Mouse (Mus musculus) liver, adult 2 months (tissue): ENCODE results near the gene Smug1. TPM values are rescaled to one million over a fixed set of nuclear protein-coding genes. Genes with fewer than 3 reads are reported as not detected.

Experiments used
- DNase-seq: peaks from one replicate; pipeline ENCODE4 v3.0.0-alpha.2; 2011; ENCODE audit warnings: low read depth, low spot score; ENCODE audit errors: extremely low read depth
- H3K27ac ChIP-seq: fragments of 200-500 bp; replicated peaks from 2 replicates; pipeline ENCODE4 v1.5.1; 2012; ENCODE audit warnings: low read depth, mild to moderate bottlenecking, control low read depth, inconsistent platforms, low read length; ENCODE audit not compliant: insufficient read depth
- H3K27me3 ChIP-seq: fragments of 200-500 bp; 2 replicates; pipeline ENCODE4 v1.6.1; 2012; ENCODE audit warnings: mild to moderate bottlenecking, moderate library complexity, low read length, inconsistent platforms; ENCODE audit not compliant: control insufficient read depth, insufficient read depth
- H3K36me3 ChIP-seq: fragments of 200-500 bp; 2 replicates; pipeline ENCODE4 v1.6.1; 2012; ENCODE audit warnings: low read length, inconsistent platforms; ENCODE audit not compliant: control insufficient read depth, insufficient read depth
- H3K4me1 ChIP-seq: fragments of 200-500 bp; 2 replicates; pipeline ENCODE4 v1.6.1; 2011; ENCODE audit warnings: low read length; ENCODE audit not compliant: control insufficient read depth, insufficient read depth
- H3K4me3 ChIP-seq: fragments of 200-500 bp; 2 replicates; pipeline ENCODE4 v1.5.1; 2011; ENCODE audit warnings: low read depth, mild to moderate bottlenecking, control low read depth, low read length, moderate library complexity; ENCODE audit not compliant: insufficient read depth
- H3K79me2 ChIP-seq: fragments of 200-500 bp; 2 replicates; pipeline ENCODE4 v1.6.1; 2012; ENCODE audit warnings: inconsistent platforms, mild to moderate bottlenecking, low read length, moderate library complexity; ENCODE audit not compliant: control insufficient read depth, insufficient read depth
- H3K9ac ChIP-seq: fragments of 200-500 bp; 2 replicates; pipeline ENCODE4 v1.6.1; 2012; ENCODE audit warnings: low read depth, mild to moderate bottlenecking, control low read depth, inconsistent platforms, low read length
- CTCF ChIP-seq: fragments of 200-500 bp; IDR thresholded peaks from 2 replicates; pipeline ENCODE4 v1.5.1; 2011; ENCODE audit warnings: low read depth, low read length, control low read depth
- POLR2A ChIP-seq: fragments of 200-500 bp; IDR thresholded peaks from 2 replicates; pipeline ENCODE4 v1.6.1; 2011; ENCODE audit warnings: low read length, control low read depth; ENCODE audit not compliant: insufficient read depth; ENCODE audit errors: extremely low read depth
- WGBS: fragments of 180-500 bp; shearing (Covaris S2); methylation state at CpG from one replicate; pipeline ENCODE4 v1.1.7; 2018; 5-methylcytosine and 5-hydroxymethylcytosine counted together
- polyA plus RNA-seq: library from polyadenylated mRNA; depleted of rRNA; stranded (reverse); fragments of >200 nt; gene quantifications from 2 replicates; pipeline ENCODE4 v1.2.3, GENCODE M21; 2012
- total RNA-seq: library from RNA; depleted of rRNA; stranded (reverse); fragments of >200 nt; gene quantifications from 2 replicates; pipeline ENCODE4 v1.2.3, GENCODE M21; 2014

Gene Smug1
- total and polyA plus RNA-seq, 2 experiments, result 6.8 to 9.9 TPM

DNA sequence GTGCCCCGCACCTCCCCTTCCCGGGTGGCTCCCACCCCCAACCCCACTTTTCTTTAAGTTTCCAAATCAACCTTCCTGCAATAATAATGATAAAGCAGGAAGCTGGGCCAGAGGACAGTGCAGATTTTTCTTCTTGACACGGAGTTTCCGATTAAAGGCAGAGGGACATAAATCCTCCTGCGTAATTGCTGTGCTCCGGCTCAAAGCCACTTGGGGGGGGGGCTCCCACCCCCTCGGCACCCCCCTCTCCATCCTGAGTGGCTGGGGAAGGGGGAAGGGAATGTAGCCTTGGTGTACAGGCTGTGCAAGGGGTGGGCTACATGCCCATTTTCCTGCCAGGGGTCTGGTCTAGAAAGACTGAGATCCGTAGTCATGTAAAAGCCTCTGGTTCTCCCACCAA, 43.5 kb downstream of the Smug1 start:
- no peaks in the 10 kb centered on the region for H3K36me3 ChIP-seq
- H3K27me3 ChIP-seq, result no peaks in the 10 kb centered on the region
- DNase-seq, result no peak
- TF ChIP-seq CTCF, result no peak
- TF ChIP-seq POLR2A, result no peak
- no peaks in the 10 kb centered on the region for H3K4me1 ChIP-seq
- WGBS, result 67% methylated on average over 8 of the region's 8 CpGs
- H3K9ac ChIP-seq, result no peak overlapping the region
- no peak overlapping the region for H3K27ac ChIP-seq
- H3K4me3 ChIP-seq, result no peak overlapping the region
- no peaks in the 10 kb centered on the region for H3K79me2 ChIP-seq

DNA sequence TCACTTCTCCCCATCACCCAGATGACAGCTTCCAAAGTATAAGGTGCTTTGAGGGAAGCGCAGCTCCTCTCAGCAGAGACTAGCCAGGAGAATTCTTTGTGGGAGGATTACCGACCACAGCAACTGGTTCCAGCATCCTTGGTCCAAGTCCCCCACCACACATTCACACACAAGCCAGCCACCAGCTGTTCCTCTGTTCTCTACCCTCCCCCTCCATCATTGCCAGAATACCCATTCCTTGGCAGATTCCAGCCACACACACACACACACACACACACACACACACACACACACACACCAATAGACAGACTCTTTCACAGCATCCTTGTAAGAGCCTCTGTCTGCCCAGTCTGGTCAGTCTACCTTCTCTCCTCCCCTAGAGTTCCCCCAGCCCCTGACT, 44.5 kb downstream of the Smug1 start:
- Histone ChIP-seq H3K4me3 (no peak overlapping the region), H3K27me3 (no peaks in the 10 kb centered on the region), H3K36me3 (no peaks in the 10 kb centered on the region), H3K27ac (no peak overlapping the region), H3K4me1 (no peaks in the 10 kb centered on the region), H3K9ac (no peak overlapping the region), H3K79me2 (no peaks in the 10 kb centered on the region)
- DNase-seq, result no peak
- TF ChIP-seq CTCF (no peak), POLR2A (no peak)
- 64% methylated on average over 2 of the region's 2 CpGs for WGBS

DNA sequence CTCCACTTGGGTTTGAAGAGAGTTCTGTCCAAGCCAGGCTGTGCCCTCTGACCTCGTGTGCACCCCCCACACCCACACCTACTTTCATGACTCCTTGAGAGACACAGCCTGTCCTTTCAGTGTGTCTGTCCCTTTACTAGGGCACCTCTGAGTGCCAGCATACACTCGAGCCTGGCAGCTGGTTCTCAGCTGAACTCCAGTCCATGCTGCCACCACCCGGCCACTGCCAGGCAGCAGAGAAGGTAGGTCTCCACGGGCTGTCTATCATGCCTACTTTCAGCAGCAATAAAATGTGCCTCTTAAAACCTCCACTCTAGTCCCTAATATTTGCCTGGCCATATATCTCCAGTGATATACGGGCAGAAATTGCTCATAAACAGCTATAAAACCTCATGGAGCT, 45.5 kb downstream of the Smug1 start:
- peak; percentile 34 for DNase-seq
- H3K27ac ChIP-seq, result no peak overlapping the region
- no peaks in the 10 kb centered on the region for H3K4me1 ChIP-seq
- no peak overlapping the region for H3K4me3 ChIP-seq
- TF ChIP-seq POLR2A (no peak), CTCF (peak; percentile 78)
- no peaks in the 10 kb centered on the region for H3K27me3 ChIP-seq
- H3K9ac ChIP-seq, result no peak overlapping the region
- H3K79me2 ChIP-seq, result no peaks in the 10 kb centered on the region
- H3K36me3 ChIP-seq, result no peaks in the 10 kb centered on the region
- WGBS, result 31% methylated on average over 5 of the region's 5 CpGs

DNA sequence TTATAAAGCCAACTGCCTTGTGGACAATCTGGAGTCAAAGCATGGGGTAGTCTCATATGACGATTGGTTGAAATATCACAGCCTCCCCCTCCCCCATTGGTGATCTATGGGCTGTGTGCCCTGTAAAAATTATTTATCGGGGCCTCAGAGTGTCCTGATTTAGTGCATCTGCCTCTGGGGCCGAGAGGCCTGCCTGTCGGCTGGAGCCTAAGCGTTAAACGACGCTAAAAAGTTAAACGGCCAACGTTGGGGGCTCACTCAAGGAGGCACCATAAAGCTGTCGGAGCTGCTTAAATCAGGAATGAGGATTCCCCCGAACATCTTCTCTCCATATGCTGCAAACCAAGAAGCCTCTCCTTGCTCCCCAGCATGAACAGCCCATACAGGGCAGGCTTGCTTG, 46.3 kb downstream of the Smug1 start:
- WGBS, result 68% methylated on average over 11 of the region's 11 CpGs
- no peak overlapping the region for H3K9ac ChIP-seq
- H3K36me3 ChIP-seq, result no peaks in the 10 kb centered on the region
- H3K4me3 ChIP-seq, result no peak overlapping the region
- no peaks in the 10 kb centered on the region for H3K79me2 ChIP-seq
- TF ChIP-seq POLR2A (no peak), CTCF (no peak)
- H3K27me3 ChIP-seq, result no peaks in the 10 kb centered on the region
- no peak for DNase-seq
- no peak overlapping the region for H3K27ac ChIP-seq
- H3K4me1 ChIP-seq, result no peaks in the 10 kb centered on the region

DNA sequence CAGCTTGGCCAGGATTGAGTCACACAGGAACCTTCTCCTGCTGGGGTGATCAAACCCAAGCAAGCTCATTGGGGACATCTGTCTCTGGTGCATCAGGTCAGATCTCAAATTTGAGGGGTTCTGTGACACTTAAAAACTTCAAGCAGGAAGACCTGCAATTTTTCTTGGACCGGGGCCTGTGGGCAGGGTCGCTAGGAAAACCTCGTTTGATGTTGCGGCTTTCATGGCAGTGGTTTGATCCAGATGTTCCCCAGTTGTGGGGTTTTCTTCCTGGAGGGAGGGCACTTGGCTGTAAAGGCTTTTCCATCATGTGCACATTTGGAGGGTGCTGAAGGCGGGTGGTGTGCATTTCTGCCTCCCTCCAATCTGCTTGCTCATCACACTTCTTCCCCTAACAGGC, 51.2 kb downstream of the Smug1 start:
- no peak overlapping the region for H3K4me3 ChIP-seq
- no peaks in the 10 kb centered on the region for H3K36me3 ChIP-seq
- no peaks in the 10 kb centered on the region for H3K79me2 ChIP-seq
- peaks cover 4% of the 10 kb centered on the region; the same call in 1 of the 2 replicates for H3K27me3 ChIP-seq
- H3K27ac ChIP-seq, result no peak overlapping the region
- H3K4me1 ChIP-seq, result no peaks in the 10 kb centered on the region
- no peak overlapping the region for H3K9ac ChIP-seq
- DNase-seq, result no peak
- TF ChIP-seq CTCF (no peak), POLR2A (no peak)
- WGBS, result 51% methylated on average over 5 of the region's 5 CpGs

DNA sequence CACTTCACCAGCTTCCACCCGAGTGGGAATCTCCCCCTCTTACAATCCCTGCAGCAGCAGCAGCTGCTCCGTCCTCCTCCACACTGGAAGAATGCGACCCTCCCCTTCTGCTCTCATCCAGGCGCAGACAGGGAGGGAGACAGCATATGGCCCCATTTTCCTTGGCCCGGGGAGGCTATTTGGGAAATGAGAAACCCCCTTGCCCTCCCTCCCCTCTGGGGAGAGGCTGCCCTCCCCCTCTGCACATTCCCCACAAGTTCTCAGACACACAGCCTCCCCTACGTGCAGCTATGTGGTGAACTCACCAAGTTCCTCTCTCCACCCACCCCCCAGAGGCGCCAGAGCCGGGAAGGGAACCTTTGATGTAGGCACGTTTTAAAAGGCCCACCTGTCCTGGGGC, 51.6 kb downstream of the Smug1 start:
- Histone ChIP-seq H3K4me3 (no peak overlapping the region), H3K36me3 (no peaks in the 10 kb centered on the region), H3K27ac (no peak overlapping the region), H3K4me1 (no peaks in the 10 kb centered on the region), H3K9ac (no peak overlapping the region), H3K27me3 (peaks cover 4% of the 10 kb centered on the region; the same call in 1 of the 2 replicates), H3K79me2 (no peaks in the 10 kb centered on the region)
- no peak for DNase-seq
- TF ChIP-seq CTCF (no peak), POLR2A (no peak)
- 2% methylated on average over 9 of the region's 9 CpGs for WGBS
